Mouse (Mus musculus) hematopoietic stem cell, adult 5-6 weeks (primary cell): ENCODE measurements around the gene Atp7a. TPM values are rescaled to one million over a fixed set of nuclear protein-coding genes. Genes with fewer than 3 reads are reported as not detected.
A peak's percentile ranks its signal among the peaks of the same experiment; 100 is the strongest.

Source experiments
- ATAC-seq, 2 experiments: fragments of 125-278 bp in 1 of 2; replicated peaks in 1 of 2; 2 replicates each; pipeline ENCODE4 v1.8.0; 2016 to 2017; ENCODE audit warnings: inconsistent platforms in 2 of 2, mild to moderate bottlenecking in 2 of 2, moderate number of reproducible peaks in 2 of 2, low read depth in 1 of 2, moderate TSS enrichment in 1 of 2; ENCODE audit not compliant: low FRiP score in 2 of 2, poor library complexity in 2 of 2, severe bottlenecking in 2 of 2, insufficient read depth in 1 of 2, low TSS enrichment in 1 of 2
- total RNA-seq: library from RNA; stranded (forward); fragments of 172-1452, 232-1000 nt; gene quantifications from 2 replicates; pipeline ENCODE4 v1.2.3, GENCODE M21; 2017

Gene Atp7a
- total RNA-seq, 1 experiment from 2014 or later: 9.1 TPM

- ATAC-seq: no peak
Observed at GRCm38 (mm10) chrX:106045455-106045854, 18.4 kb downstream of the Atp7a start.

DNA sequence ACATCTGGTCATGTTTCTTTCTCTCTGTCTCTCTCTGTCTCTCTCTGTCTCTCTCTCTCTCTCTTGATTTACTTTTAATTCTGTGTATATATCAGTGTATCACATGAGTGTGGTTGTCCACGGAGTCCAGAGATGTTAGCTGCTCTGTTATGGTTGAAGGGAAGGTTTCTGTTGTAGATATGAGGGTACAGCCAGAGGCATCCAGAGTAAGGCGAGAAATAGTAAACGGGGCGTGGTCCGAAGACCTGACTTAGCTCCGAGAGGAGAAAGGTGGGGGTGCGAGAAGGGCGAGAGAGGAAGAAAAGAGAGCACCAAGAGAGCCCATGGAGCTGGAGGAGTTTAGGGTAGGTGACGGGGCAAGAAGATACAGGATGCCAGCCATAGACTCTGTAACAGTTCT is 18.9 kb downstream of the Atp7a start:
- no peak for ATAC-seq

DNA sequence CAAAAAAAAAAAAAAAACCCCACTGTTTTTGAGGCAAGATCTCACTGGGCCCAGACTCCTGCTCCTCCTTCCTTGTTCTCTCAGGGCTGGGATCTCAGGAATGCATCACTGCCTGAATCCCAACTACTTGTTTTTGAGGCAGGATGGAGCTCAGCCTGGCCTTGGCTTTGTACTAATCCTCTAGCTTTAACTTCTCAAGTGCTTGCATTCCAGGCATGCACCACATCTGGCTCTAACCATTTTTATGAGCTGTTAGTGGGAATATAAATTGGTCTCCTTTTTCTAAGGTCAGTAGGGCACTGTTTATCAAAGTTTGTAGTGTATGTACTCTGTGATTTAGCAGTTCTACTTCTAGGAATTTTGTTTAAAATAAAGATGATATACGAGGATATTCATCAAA is 21.1 kb downstream of the Atp7a start:
- ATAC-seq: no peak

- ATAC-seq: peak in 1 of 2 experiments; percentile 46; a peak in 2 of 4 replicates
Observed at GRCm38 (mm10) chrX:106077858-106078257, 50.8 kb downstream of the Atp7a start.

DNA sequence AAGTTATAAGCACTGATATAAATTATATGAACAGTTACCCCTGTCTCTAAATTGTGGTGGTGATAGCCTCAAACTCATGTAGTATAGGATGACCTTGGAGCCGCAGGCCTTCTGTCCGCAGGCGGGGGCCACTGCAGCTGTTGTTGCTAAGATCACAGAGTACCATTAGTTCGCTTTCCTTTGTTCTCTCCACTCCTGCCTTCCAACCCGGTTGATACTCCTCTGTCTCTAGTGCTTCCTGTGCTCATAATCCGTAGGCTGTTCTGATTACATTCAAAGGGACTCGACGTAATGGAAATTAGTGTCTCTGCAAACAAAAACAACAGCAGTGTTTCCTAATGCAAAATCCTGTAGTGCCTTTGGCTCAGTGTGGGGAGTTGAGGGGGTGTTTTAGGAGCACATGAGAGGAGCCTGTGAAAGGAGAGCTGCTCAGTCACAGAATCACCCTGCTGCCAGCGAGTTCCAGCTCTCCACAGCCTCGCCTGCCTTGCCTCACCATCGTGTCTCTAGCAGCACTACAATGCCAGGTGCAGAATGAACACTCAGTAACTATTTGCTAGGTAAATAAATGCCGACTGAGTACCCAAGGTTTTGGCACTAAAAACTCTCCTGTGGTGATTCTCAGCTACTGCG is 53.9 kb downstream of the Atp7a start:
- ATAC-seq: no peak

- no peak for ATAC-seq
Observed at GRCm38 (mm10) chrX:106082518-106082917, 55.4 kb downstream of the Atp7a start.

DNA sequence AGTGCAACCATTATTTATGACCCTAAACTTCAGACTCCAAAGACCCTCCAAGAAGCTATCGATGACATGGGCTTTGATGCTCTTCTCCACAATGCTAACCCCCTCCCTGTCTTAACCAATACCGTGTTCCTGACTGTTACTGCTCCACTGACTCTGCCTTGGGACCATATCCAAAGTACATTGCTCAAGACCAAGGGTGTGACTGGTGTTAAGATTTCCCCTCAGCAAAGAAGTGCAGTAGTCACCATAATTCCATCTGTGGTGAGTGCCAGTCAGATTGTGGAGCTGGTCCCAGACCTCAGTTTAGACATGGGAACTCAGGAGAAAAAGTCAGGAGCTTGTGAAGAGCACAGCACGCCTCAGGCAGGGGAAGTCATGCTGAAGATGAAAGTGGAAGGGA is 58.1 kb downstream of the Atp7a start:
- ATAC-seq: no peak

DNA sequence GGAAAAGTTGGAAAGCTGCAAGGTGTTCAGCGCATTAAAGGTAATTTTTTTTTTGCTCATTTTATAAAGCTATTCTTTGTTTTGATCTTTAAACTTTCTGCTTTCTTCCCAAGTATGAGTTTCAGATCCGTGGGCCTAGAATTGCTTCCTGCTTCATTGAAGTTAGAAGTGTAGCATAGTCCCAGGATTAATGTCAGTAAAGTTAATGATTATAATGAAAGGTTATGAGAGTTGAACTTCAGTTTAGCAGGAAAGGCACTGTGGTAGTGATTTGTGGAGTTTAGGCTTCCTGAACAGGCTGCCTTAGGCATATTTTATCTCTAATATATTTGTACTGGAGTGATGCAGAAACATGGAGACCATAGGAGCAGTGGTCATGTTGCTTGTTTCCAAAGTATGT is 58.5 kb downstream of the Atp7a start:
- ATAC-seq: no peak

GRCm38 (mm10) chrX:106092939-106093338 is 65.9 kb downstream of the Atp7a start:
- ATAC-seq: no peak

DNA sequence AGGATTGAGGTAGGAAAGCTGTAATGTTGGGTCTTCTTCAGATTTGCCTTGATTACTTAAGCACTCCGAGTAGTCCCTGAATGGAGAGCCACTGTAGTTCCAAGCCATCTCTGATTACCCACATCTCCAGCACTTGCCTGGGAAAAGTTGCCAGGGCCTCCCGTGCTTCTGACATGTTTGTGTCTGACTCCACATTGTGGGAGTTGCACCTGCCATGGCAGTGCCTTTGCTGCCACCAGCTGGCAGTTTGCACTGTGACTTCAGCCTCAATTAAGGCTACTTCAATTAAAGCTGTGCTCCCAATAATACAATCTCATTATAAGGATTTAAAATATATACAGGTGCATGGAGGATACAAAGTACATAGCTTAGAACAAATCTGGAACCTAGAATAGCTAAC is 78.4 kb downstream of the Atp7a start:
- no peak for ATAC-seq

DNA sequence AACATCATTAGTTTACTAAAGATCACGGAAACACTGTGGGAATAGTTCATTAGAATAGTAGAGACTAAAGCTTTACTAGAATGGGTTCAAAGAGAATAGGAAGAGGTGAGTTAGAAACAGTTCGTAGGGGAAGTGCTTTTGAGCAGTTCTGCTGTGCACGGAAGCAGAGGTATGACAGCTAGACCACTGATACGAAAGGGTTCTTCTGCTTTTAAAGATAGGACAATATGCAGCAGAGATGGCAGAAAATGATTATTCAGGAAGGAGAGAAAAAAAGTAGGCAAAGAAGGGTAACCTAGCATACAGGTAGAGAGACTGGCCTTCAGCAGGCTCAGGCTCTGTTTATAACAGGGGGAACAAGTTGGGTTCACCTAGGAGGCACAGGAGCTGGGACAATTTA is 86.8 kb downstream of the Atp7a start:
- ATAC-seq: no peak

DNA sequence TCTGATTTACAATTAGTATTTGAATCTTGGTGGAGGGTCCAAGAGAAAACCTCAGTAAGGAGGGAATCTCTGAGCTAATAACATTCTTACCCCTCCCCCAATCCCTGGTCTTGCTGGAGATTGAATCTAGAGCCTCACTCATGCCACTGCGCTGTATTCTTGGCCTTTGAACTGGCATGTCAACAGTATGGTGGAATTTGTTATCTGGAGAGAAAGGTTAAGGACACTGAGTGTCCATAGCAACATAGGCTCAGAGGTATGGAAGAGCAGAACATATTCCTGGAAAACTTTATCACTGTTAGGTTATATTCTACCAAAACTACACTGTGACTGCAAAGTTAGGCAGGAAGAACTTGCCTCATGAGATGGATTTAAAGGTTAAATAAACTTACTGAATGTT is 87.6 kb downstream of the Atp7a start:
- no peak for ATAC-seq

- ATAC-seq: no peak
Observed at GRCm38 (mm10) chrX:106122823-106123222, 95.7 kb downstream of the Atp7a start.

DNA sequence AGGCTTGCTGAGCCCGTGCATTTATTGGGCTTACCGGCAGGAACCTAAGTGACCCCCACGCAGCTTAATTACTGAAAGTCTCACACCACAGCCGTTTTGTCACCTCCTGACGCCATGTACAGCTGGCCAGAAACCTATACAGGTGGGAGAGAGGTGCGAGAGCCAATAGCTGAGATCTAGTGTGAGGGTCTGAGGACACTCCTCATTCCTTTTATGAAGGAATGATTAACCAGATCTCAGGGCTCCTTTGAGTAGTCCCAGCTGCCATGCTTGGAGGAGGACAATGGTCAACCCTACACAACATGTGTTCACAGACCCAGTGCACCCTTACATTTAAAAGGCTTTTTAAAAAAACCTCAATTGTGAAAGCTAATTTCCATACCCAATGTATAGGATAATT is 101.2 kb downstream of the Atp7a start:
- ATAC-seq: no peak

DNA sequence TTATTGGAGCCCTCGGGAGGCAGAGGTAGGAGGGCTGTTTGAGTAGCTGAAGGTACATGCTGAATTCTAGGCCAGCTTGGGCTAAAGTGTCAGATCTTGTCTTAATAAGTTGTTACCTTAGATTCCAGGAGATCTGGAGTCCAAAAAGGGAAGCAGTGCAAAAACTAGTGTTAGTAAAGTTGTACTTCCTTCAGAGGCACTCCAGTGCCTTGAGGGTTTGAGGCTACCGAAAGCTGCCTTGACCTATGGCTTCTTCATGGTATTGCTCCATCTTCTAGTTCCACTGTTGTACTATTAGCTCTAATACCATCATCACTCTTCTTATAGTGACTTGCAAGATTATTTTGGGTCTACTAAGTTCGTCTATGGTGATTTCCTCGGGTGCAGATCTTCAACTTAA is 102.8 kb downstream of the Atp7a start:
- no peak for ATAC-seq

- peak; percentile 57 to 65 for ATAC-seq
Observed at GRCm38 (mm10) chrX:106134916-106135315, 107.8 kb downstream of the Atp7a start.

GRCm38 (mm10) chrX:106135484-106135883 is 108.4 kb downstream of the Atp7a start:
- peak in 1 of 2 experiments; percentile 8; a peak in 1 of 4 replicates for ATAC-seq

- peak; percentile 47 to 64 for ATAC-seq
Observed at GRCm38 (mm10) chrX:106135916-106136575, 109.0 kb downstream of the Atp7a start.
